Mouse (Mus musculus) hindbrain, embryonic 12.5 days (tissue): ENCODE measurements at regions not wholly inside any gene's neighbourhood (a gene's known extent, or its start where the extent isn't known, plus 50 kb on each side); places are given as distances from the start of the nearest gene placed in this dataset.

Source experiments
- ATAC-seq: fragments of 200-750 bp; cut with Nextera tagmentation; 2 replicates; pipeline ENCODE4 v1.8.0; 2017; ENCODE audit warnings: moderate TSS enrichment; ENCODE audit not compliant: low FRiP score
- H3K27ac ChIP-seq: fragments of 300-500 bp; sonication (generic); 2 replicates; pipeline ENCODE4 v1.5.1; 2016; ENCODE audit warnings: mild to moderate bottlenecking
- H3K27me3 ChIP-seq: fragments of 300-500 bp; sonication (generic); 2 replicates; pipeline ENCODE4 v1.6.1; 2016; ENCODE audit warnings: mild to moderate bottlenecking
- H3K36me3 ChIP-seq: fragments of 300-500 bp; sonication (generic); 2 replicates; pipeline ENCODE4 v1.6.1; 2016; ENCODE audit warnings: mild to moderate bottlenecking
- H3K4me1 ChIP-seq: fragments of 300-500 bp; sonication (generic); 2 replicates; pipeline ENCODE4 v1.6.1; 2016
- H3K4me2 ChIP-seq: fragments of 300-500 bp; sonication (generic); replicated peaks from 2 replicates; pipeline ENCODE4 v1.6.1; 2016; ENCODE audit warnings: mild to moderate bottlenecking
- H3K4me3 ChIP-seq: fragments of 300-500 bp; sonication (generic); 2 replicates; pipeline ENCODE4 v1.5.1; 2016; ENCODE audit warnings: mild to moderate bottlenecking
- H3K9ac ChIP-seq: fragments of 300-500 bp; sonication (generic); 2 replicates; pipeline ENCODE4 v1.6.1; 2016; ENCODE audit warnings: mild to moderate bottlenecking, moderate library complexity
- H3K9me3 ChIP-seq: fragments of 300-500 bp; sonication (generic); replicated peaks from 2 replicates; pipeline ENCODE4 v1.6.1; 2016; ENCODE audit warnings: mild to moderate bottlenecking
- WGBS: fragments of 180-500 bp; shearing (Covaris S2); methylation state at CpG from one replicate; pipeline ENCODE4 v1.1.7; 2016; 5-methylcytosine and 5-hydroxymethylcytosine counted together

GRCm38 (mm10) chr11:37497874-37498273 lies 262.1 kb upstream of the Tenm2 start:
- ATAC-seq = no peak
- WGBS = 30% methylated on average over 9 of the region's 9 CpGs
- no peak overlapping the region for H3K27ac ChIP-seq

GRCm38 (mm10) chr11:37480236-37480635 lies 244.5 kb upstream of the Tenm2 start:
- 85% methylated on average over 3 of the region's 3 CpGs for WGBS
- ATAC-seq = no peak
- no peaks in the 10 kb centered on the region for H3K27me3 ChIP-seq
- H3K9ac ChIP-seq = no peak overlapping the region
- no peak overlapping the region for H3K27ac ChIP-seq
- H3K9me3 ChIP-seq = no peaks in the 10 kb centered on the region
- H3K4me2 ChIP-seq = no peak overlapping the region
- H3K4me1 ChIP-seq = no peaks in the 10 kb centered on the region
- no peak overlapping the region for H3K4me3 ChIP-seq
- H3K36me3 ChIP-seq = no peaks in the 10 kb centered on the region

More at GRCm38 (mm10) chr11:37497874-37498273, 262.1 kb upstream of the Tenm2 start:
- Histone ChIP-seq H3K27me3 (no peaks in the 10 kb centered on the region), H3K9me3 (no peaks in the 10 kb centered on the region), H3K4me3 (no peak overlapping the region), H3K4me2 (no peak overlapping the region), H3K9ac (no peak overlapping the region), H3K36me3 (no peaks in the 10 kb centered on the region), H3K4me1 (no peaks in the 10 kb centered on the region)

DNA sequence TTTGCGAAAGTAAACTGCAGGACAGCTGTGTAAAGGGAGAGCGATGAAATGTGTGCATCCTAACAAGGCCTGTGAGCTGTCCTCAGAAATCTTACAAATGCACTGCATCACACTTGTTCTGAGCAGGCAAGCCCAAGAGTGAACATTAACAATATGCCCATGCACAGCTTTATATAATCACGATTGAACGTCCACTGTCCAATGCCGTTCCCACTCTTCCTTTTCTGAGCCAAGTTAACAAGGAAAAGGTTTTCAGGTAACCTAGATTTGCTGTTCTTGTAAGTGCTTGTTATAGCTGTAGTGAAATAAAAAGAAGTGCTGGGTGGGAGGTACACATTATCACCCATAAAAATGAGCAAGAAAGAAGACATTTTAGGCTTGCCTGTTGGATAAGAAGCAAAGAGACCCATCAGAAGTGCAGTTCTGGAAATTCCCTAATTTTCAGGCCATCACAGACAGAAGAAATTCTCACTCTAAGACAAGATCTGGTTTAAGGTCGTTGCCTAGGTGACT lies 243.3 kb upstream of the Tenm2 start:
- Histone ChIP-seq H3K4me2 (no peak overlapping the region), H3K9ac (no peak overlapping the region), H3K36me3 (no peaks in the 10 kb centered on the region), H3K27ac (no peak overlapping the region), H3K9me3 (no peaks in the 10 kb centered on the region), H3K4me3 (no peak overlapping the region), H3K27me3 (no peaks in the 10 kb centered on the region), H3K4me1 (no peaks in the 10 kb centered on the region)
- WGBS = 90% methylated on average over 6 of the region's 6 CpGs
- ATAC-seq = no peak

GRCm38 (mm10) chr11:37474068-37474467 lies 238.3 kb upstream of the Tenm2 start:
- Histone ChIP-seq H3K27me3 (no peaks in the 10 kb centered on the region), H3K4me3 (no peak overlapping the region), H3K36me3 (no peaks in the 10 kb centered on the region), H3K4me1 (no peaks in the 10 kb centered on the region), H3K27ac (no peak overlapping the region), H3K4me2 (no peak overlapping the region), H3K9ac (no peak overlapping the region), H3K9me3 (no peaks in the 10 kb centered on the region)
- WGBS = 70% methylated on average over 6 of the region's 6 CpGs
- no peak for ATAC-seq

DNA sequence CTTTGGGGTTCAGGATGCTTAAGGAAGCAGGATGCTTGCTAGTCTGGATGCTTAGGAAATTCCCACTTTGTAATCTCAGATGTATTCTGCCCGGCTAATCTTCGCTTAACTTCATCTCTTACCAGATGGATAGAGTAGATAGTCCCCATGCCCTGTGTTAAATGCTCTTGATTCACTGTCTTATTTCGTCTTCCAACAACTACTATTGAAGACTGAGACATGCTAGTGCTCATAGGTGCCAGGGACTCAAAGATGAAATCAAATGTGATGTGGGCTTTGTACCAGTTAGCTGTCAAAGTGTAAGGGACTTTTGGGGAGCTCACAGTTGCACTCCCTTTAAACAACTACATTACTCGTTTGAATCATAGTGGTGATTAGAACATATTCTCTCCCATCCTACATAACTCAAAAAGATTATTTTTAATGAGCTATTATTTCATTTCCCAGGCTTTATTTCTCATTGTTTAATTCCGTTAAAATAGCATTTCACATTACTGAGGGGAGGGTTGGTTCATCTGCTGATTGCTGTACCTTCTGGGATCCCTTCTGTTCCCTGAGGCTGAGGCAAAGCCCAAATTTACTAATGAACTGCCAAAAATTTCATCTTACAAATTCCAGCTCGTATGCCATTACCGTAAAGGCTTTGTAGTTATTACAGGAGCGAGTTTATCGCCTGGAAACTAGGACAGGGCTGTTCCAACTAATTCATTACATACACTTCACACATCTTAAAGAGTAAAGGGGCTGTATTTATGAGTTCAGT lies 228.1 kb upstream of the Tenm2 start:
- Histone ChIP-seq H3K27ac (no peak overlapping the region), H3K4me2 (no peak overlapping the region), H3K4me3 (no peak overlapping the region), H3K27me3 (no peaks in the 10 kb centered on the region), H3K36me3 (no peaks in the 10 kb centered on the region), H3K4me1 (no peaks in the 10 kb centered on the region), H3K9me3 (no peaks in the 10 kb centered on the region), H3K9ac (no peak overlapping the region)
- ATAC-seq = no peak
- WGBS = 91% methylated on average over 9 of the region's 9 CpGs

- Histone ChIP-seq H3K4me1 (no peaks in the 10 kb centered on the region), H3K9ac (no peak overlapping the region), H3K9me3 (no peaks in the 10 kb centered on the region), H3K27me3 (no peaks in the 10 kb centered on the region), H3K27ac (no peak overlapping the region), H3K4me2 (no peak overlapping the region), H3K4me3 (no peak overlapping the region), H3K36me3 (no peaks in the 10 kb centered on the region)
- ATAC-seq = no peak
- 86% methylated on average over 4 of the region's 4 CpGs for WGBS
Observed at GRCm38 (mm10) chr11:37462375-37462774, 226.6 kb upstream of the Tenm2 start.

DNA sequence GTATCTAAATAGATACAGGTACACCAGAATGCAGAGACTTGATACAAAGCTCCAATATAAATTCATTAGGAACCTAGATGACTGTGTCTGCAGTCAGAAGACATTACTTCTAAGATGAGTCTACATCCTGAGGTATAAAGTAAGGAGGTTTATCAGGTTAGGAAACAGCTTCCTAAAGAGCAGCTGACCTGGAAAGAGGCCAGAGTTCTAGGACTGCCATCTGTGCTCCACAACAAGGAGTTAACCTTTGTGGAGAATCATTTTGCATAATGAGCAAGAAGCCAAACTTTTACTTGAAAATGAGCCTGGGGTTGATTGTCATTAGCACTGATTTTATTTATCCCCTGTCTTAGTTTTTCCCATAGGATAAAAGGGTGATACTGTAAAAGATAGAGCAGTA lies 211.6 kb upstream of the Tenm2 start:
- ATAC-seq = no peak
- Histone ChIP-seq H3K9ac (no peak overlapping the region), H3K27ac (no peak overlapping the region)

DNA sequence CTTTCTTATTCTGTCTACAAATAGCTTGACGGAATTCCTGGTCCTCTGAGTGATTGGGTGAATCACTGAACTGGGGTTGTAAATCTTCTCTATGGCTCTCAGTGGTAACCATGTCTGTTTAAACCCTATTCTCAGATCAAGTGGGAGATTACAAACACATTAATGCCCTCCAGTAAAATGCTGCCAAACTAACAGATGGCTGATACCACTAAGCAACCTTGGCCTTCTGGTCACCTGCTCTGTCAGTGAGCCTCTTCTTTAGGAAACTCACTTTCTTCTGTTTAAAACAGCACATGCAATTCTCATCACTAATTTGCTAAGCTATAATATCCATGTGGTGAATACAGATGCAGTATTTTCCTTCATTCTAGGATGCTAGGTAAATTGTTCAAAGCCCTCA lies 210.9 kb upstream of the Tenm2 start:
- 87% methylated on average over 1 of the region's 1 CpGs for WGBS
- H3K4me2 ChIP-seq = no peak overlapping the region
- H3K36me3 ChIP-seq = no peaks in the 10 kb centered on the region
- H3K4me1 ChIP-seq = no peaks in the 10 kb centered on the region
- no peaks in the 10 kb centered on the region for H3K9me3 ChIP-seq
- ATAC-seq = no peak
- no peak overlapping the region for H3K9ac ChIP-seq
- no peak overlapping the region for H3K4me3 ChIP-seq
- H3K27me3 ChIP-seq = no peaks in the 10 kb centered on the region
- no peak overlapping the region for H3K27ac ChIP-seq

More for the DNA sequence above, 211.6 kb upstream of the Tenm2 start:
- no peaks in the 10 kb centered on the region for H3K36me3 ChIP-seq
- H3K4me1 ChIP-seq = no peaks in the 10 kb centered on the region
- H3K27me3 ChIP-seq = no peaks in the 10 kb centered on the region
- no peak overlapping the region for H3K4me3 ChIP-seq
- no peaks in the 10 kb centered on the region for H3K9me3 ChIP-seq
- H3K4me2 ChIP-seq = no peak overlapping the region

- Histone ChIP-seq H3K4me3 (no peak overlapping the region), H3K27ac (no peak overlapping the region), H3K27me3 (no peaks in the 10 kb centered on the region), H3K36me3 (no peaks in the 10 kb centered on the region), H3K4me2 (no peak overlapping the region), H3K4me1 (no peaks in the 10 kb centered on the region), H3K9me3 (no peaks in the 10 kb centered on the region), H3K9ac (no peak overlapping the region)
- no peak for ATAC-seq
- 74% methylated on average over 2 of the region's 2 CpGs for WGBS
Observed at GRCm38 (mm10) chr11:37442781-37443180, 207.0 kb upstream of the Tenm2 start.

GRCm38 (mm10) chr11:37434600-37434999 lies 198.8 kb upstream of the Tenm2 start:
- H3K4me2 ChIP-seq = no peak overlapping the region
- H3K9me3 ChIP-seq = no peaks in the 10 kb centered on the region
- H3K36me3 ChIP-seq = no peaks in the 10 kb centered on the region
- ATAC-seq = no peak
- H3K9ac ChIP-seq = no peak overlapping the region
- no peak overlapping the region for H3K27ac ChIP-seq
- H3K4me1 ChIP-seq = 0 out of 2 replicates have a peak, but pooled peaks cover 3% of the 10 kb centered on the region
- H3K4me3 ChIP-seq = no peak overlapping the region
- 61% methylated on average over 2 of the region's 2 CpGs for WGBS
- no peaks in the 10 kb centered on the region; the same call in 1 of the 2 replicates for H3K27me3 ChIP-seq

DNA sequence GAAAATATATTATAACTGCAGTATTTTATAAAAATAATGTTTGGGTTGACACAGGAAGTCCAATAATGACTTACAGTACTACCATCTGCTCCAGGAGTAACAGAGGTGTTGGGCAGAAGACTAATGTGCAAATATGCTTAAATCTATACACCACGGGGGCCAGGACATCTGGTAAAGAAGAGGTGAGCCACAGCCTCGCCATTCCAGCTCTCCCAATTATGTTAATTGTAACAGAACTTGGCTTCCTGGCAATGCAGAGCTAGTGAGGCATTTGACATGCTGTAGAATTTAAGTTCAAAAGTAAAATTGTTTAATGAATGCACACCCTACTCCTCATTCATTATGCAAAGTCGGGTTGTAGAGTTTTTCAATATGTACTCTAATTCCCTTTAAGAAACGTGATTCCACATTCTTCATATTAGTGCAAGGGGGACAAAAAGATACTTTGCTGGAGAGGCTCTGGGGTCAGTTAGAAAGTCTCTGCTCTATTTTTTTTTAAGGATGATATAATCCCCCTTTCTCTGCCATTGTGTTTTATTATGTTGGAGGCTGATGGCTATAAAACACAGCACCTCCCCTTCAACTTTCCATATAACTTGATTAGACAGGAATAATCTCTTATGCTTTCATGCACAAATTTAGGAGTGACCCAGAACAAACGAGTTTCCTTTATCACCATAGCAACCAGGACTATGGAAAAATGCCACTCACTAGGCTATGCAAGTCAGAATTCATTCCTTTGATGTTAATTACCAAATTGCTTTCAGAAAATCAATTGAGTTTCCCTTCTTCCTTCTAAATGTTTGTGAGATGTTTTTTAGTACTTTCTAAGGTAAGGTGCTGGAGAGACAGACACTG lies 188.8 kb upstream of the Tenm2 start:
- H3K4me3 ChIP-seq = no peak overlapping the region
- 45% methylated on average over 5 of the region's 5 CpGs for WGBS
- ATAC-seq = no peak

GRCm38 (mm10) chr11:37412868-37413267 lies 177.1 kb upstream of the Tenm2 start:
- H3K9me3 ChIP-seq = no peaks in the 10 kb centered on the region
- 82% methylated on average over 3 of the region's 3 CpGs for WGBS
- H3K4me3 ChIP-seq = no peak overlapping the region
- no peaks in the 10 kb centered on the region for H3K27me3 ChIP-seq
- no peaks in the 10 kb centered on the region for H3K4me1 ChIP-seq
- no peak for ATAC-seq
- H3K27ac ChIP-seq = no peak overlapping the region
- H3K36me3 ChIP-seq = no peaks in the 10 kb centered on the region
- no peak overlapping the region for H3K9ac ChIP-seq
- H3K4me2 ChIP-seq = no peak overlapping the region

More for the DNA sequence above, 188.8 kb upstream of the Tenm2 start:
- H3K4me2 ChIP-seq = no peak overlapping the region
- H3K27me3 ChIP-seq = no peaks in the 10 kb centered on the region
- no peaks in the 10 kb centered on the region for H3K36me3 ChIP-seq
- H3K9me3 ChIP-seq = no peaks in the 10 kb centered on the region
- H3K4me1 ChIP-seq = 0 out of 2 replicates have a peak, but pooled peaks cover 4% of the 10 kb centered on the region
- H3K27ac ChIP-seq = no peak overlapping the region
- no peak overlapping the region for H3K9ac ChIP-seq
